Mouse (Mus musculus): Measurements from ENCODE around the gene Adgrg1. TPM values are rescaled to one million over a fixed set of nuclear protein-coding genes. Genes with fewer than 3 reads are reported as not detected.

Gene Adgrg1
- polyA plus RNA-seq, 2 experiments = 41.1 to 46.8 TPM

DNA sequence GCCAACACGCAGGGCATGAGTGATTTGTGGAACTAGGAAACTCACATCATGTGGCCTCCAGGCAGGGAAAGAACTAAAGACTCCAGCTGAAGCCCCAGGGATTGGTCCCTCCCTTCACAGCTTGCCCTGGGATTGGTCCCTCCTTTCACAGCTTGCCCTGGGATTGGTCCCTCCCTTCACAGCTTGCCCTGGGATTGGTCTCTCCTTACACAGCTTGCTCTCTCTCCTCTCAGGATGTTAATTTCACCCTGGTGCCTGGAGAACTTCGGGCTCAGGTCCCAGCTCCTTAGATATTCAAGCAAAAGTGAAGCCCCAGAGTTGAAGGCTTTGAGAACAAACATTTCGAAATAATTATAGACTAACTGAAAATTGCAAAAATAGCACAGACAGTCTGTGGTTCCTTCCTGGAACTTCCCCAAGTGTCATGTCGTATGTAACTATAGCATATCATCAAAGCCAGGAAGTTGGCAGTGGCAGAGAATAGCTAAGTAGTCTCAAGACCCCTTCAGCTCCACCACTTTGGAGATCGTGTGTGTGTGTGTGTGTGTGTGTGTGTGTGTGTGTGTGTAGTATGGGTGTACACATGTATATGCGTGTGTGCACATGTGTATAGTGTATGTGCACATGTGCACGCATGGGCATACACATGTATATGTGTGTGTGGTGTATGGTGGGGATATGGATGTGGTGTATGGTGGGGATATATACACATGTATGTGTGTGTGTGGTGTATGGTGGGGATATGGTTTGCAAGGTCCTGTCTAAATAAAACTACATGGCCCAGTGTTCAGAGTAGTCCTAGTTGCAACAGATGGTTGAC, 62.8 kb downstream of the Adgrg1 start:
- no peaks in the 10 kb centered on the region for H3K27me3 ChIP-seq (ENCODE audit: control insufficient read depth, insufficient read depth, low read length)
- no peaks in the 10 kb centered on the region for H3K9me3 ChIP-seq (ENCODE audit: control insufficient read depth, low read length)
- H3K9ac ChIP-seq (replicated peaks) = no peak overlapping the region
- H3K4me3 ChIP-seq (ENCODE audit: insufficient read depth in 1 of 2, low read depth in 2 of 2, low read length in 2 of 2) = no peak overlapping the region
- DNase-seq (ENCODE audit: low read depth in 3 of 3, low spot score in 3 of 3) (no peak), ATAC-seq (ENCODE audit: insufficient read depth) (0 out of 2 replicates have a peak, but pooled peaks have one; percentile 49)
- TF ChIP-seq EP300 (IDR thresholded peaks at IDR 0.05; ENCODE audit: low read depth) (no peak), CTCF (IDR thresholded peaks at IDR 0.05; ENCODE audit: low read depth) (no peak)
- no peak overlapping the region for H3K27ac ChIP-seq
- H3K4me2 ChIP-seq (ENCODE audit: low read depth) = no peak overlapping the region
- H3K4me1 ChIP-seq (replicated peaks; ENCODE audit: control insufficient read depth in 2 of 2, insufficient read depth in 2 of 2, low read length in 1 of 2) = peaks cover 0 to 5% of the 10 kb centered on the region in 2 experiments; a peak in 2 of 4 replicates
- H3K36me3 ChIP-seq (replicated peaks; ENCODE audit: control insufficient read depth, insufficient read depth, low read depth) = no peaks in the 10 kb centered on the region
- WGBS (ENCODE audit: insufficient replicate concordance) = 38% methylated on average over 7 of the region's 7 CpGs

DNA sequence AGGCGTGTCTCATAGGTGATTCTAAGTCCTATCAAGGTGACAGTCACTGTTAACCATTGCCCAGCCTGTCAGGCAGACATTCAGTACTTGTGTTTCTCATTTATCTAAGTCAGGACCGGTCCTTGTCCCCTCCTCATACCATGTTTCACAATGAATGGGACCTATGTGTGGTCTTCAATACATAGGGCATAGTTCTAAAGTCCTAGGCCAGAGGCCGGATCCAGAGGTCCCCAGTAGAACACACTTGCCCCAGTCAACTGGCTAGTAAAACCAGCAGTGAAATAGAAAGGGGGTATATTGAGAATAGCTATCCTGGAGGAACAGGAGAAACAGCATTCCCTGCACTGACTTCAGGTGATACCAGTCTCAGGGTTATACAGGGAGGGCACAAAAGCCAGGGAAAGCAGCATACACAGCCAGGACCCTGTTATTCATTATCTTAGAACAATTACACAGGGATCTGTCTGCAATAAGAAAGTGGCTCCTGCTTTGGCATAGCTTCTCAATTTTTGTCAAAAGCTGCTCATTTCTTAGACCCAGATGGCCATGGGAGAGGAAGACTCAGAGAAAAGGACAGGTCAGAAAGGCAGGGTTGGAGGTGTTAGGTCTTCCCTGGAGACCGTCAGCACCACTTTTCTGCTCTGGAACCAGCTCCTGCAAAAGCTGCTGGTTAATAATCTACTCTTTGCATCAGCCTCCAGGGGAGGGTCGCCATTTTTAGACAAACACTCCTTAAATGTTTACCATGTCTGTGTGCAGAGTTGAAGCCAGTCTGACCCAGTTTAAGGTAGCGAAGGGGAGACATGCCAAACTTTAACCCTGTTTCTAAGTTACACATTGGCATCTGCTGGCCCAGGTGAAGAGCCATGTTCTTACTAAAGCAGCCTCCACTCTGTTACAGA, 67.6 kb downstream of the Adgrg1 start:
- Histone ChIP-seq H3K9ac (replicated peaks) (no peak overlapping the region), H3K4me1 (replicated peaks; ENCODE audit: control insufficient read depth in 2 of 2, insufficient read depth in 2 of 2, low read length in 1 of 2) (peaks cover 0 to 7% of the 10 kb centered on the region in 2 experiments; a peak in 2 of 4 replicates), H3K27ac (peak overlapping the region; percentile 35; the same call in 1 of the 2 replicates), H3K4me2 (ENCODE audit: low read depth) (no peak overlapping the region), H3K36me3 (replicated peaks; ENCODE audit: control insufficient read depth, insufficient read depth, low read depth) (no peaks in the 10 kb centered on the region), H3K4me3 (ENCODE audit: insufficient read depth in 1 of 2, low read depth in 2 of 2, low read length in 2 of 2) (no peak overlapping the region), H3K9me3 (ENCODE audit: control insufficient read depth, low read length) (no peaks in the 10 kb centered on the region), H3K27me3 (ENCODE audit: control insufficient read depth, insufficient read depth, low read length) (no peaks in the 10 kb centered on the region)
- ATAC-seq (ENCODE audit: insufficient read depth) (peak; percentile 70), DNase-seq (ENCODE audit: low read depth in 3 of 3, low spot score in 3 of 3) (peak in 1 of 3 experiments; percentile 29)
- TF ChIP-seq EP300 (IDR thresholded peaks at IDR 0.05; ENCODE audit: low read depth) = no peak
- TF ChIP-seq CTCF (IDR thresholded peaks at IDR 0.05; ENCODE audit: low read depth) = no peak
- 49% methylated on average over 6 of the region's 6 CpGs for WGBS (ENCODE audit: insufficient replicate concordance)

- Histone ChIP-seq H3K4me1 (replicated peaks; ENCODE audit: control insufficient read depth in 2 of 2, insufficient read depth in 2 of 2, low read length in 1 of 2) (peaks cover 0 to 6% of the 10 kb centered on the region in 2 experiments; a peak in 1 of 4 replicates), H3K4me2 (ENCODE audit: low read depth) (no peak overlapping the region), H3K4me3 (ENCODE audit: insufficient read depth in 1 of 2, low read depth in 2 of 2, low read length in 2 of 2) (no peak overlapping the region), H3K9me3 (ENCODE audit: control insufficient read depth, low read length) (no peaks in the 10 kb centered on the region), H3K9ac (replicated peaks) (no peak overlapping the region), H3K36me3 (replicated peaks; ENCODE audit: control insufficient read depth, insufficient read depth, low read depth) (no peaks in the 10 kb centered on the region), H3K27ac (no peak overlapping the region), H3K27me3 (ENCODE audit: control insufficient read depth, insufficient read depth, low read length) (no peaks in the 10 kb centered on the region)
- TF ChIP-seq EP300 (IDR thresholded peaks at IDR 0.05; ENCODE audit: low read depth) = no peak
- no peak for TF ChIP-seq CTCF (IDR thresholded peaks at IDR 0.05; ENCODE audit: low read depth)
- WGBS (ENCODE audit: insufficient replicate concordance) = 47% methylated on average over 4 of the region's 4 CpGs
- ATAC-seq (ENCODE audit: insufficient read depth) = no peak
- DNase-seq (ENCODE audit: low read depth in 3 of 3, low spot score in 3 of 3) = no peak
Observed at GRCm38 (mm10) chr8:95044811-95045210, 70.3 kb downstream of the Adgrg1 start.

DNA sequence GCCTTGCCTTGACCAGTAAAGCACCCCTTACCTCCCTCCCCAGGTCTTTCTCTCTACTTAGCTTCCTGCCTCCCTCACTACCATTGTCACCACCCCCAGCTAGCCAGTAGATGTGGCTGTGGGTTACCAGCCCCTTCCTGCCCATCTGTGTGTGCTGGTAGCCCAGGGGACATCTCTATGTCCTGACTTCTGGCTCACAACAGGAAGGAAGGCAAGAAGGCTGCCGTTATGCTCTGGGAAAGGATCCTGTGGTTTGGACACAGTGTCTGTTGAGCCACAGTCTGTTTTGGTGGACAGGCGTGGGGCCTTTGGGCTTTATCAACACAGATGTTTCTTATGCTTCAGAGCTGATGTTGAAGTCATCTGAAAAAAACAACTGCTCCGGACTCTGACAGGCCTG, 72.4 kb downstream of the Adgrg1 start:
- DNase-seq (ENCODE audit: low read depth in 3 of 3, low spot score in 3 of 3) (no peak), ATAC-seq (ENCODE audit: insufficient read depth) (no peak)
- Histone ChIP-seq H3K4me2 (ENCODE audit: low read depth) (no peak overlapping the region), H3K9me3 (ENCODE audit: control insufficient read depth, low read length) (no peaks in the 10 kb centered on the region), H3K9ac (replicated peaks) (no peak overlapping the region), H3K4me3 (ENCODE audit: insufficient read depth in 1 of 2, low read depth in 2 of 2, low read length in 2 of 2) (no peak overlapping the region), H3K4me1 (replicated peaks; ENCODE audit: control insufficient read depth in 2 of 2, insufficient read depth in 2 of 2, low read length in 1 of 2) (peaks cover 0 to 6% of the 10 kb centered on the region in 2 experiments; a peak in 1 of 4 replicates), H3K27ac (no peak overlapping the region), H3K27me3 (ENCODE audit: control insufficient read depth, insufficient read depth, low read length) (no peaks in the 10 kb centered on the region), H3K36me3 (replicated peaks; ENCODE audit: control insufficient read depth, insufficient read depth, low read depth) (no peaks in the 10 kb centered on the region)
- TF ChIP-seq EP300 (IDR thresholded peaks at IDR 0.05; ENCODE audit: low read depth) (no peak), CTCF (IDR thresholded peaks at IDR 0.05; ENCODE audit: low read depth) (no peak)
- 21% methylated on average over 3 of the region's 3 CpGs for WGBS (ENCODE audit: insufficient replicate concordance)

Data from liver, embryonic 14.5 days (tissue).